Mouse (Mus musculus): ENCODE data around the gene Fbn1. TPM values are rescaled to one million over a fixed set of nuclear protein-coding genes. Genes with fewer than 3 reads are reported as not detected.
"Not testable (repeated sequence)": the region's sequence is repeated elsewhere in the genome, so short reads cannot be mapped to it uniquely, and the experiment has no call there.

Gene Fbn1
- polyA plus RNA-seq, 1 experiment from 2014 or later: 18.6 TPM

DNA sequence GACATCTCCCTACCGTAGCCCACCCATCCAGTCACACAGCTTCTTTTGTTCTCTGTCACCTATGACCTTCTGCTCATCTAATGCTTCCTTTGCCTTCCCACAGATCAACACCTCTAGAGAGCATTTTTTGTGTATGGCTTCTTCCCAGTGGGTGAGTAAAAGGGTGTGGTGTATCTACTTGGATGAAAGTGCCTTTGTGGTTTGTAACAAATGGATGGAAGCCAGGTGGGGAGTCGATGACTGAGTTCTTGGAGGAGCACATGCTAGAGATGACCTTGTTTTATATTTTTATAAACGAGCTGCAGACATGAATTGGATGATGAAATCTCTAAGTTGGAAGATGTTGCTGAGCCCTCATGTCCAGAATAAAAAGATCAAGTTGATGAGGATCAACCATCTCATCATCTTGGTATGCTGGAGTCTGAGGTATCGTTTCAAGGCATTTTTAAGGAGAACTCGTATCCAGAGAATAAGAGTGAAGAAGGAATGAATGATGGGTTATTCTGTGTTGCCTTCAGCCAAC lies 213.8 kb downstream of the Fbn1 start:
- H3K27ac ChIP-seq: no peak overlapping the region
- no peaks in the 10 kb centered on the region for H3K27me3 ChIP-seq
- H3K4me1 ChIP-seq: peaks cover 12% of the 10 kb centered on the region
- H3K36me3 ChIP-seq: no peaks in the 10 kb centered on the region
- 87% methylated on average over 5 of the region's 5 CpGs for WGBS
- no peak overlapping the region for H3K4me2 ChIP-seq (replicated peaks)
- H3K4me3 ChIP-seq: no peak overlapping the region
- no peak overlapping the region for H3K9ac ChIP-seq
- no peak for ATAC-seq (ENCODE audit: low FRiP score, low read depth)
- H3K9me3 ChIP-seq: no peaks in the 10 kb centered on the region

DNA sequence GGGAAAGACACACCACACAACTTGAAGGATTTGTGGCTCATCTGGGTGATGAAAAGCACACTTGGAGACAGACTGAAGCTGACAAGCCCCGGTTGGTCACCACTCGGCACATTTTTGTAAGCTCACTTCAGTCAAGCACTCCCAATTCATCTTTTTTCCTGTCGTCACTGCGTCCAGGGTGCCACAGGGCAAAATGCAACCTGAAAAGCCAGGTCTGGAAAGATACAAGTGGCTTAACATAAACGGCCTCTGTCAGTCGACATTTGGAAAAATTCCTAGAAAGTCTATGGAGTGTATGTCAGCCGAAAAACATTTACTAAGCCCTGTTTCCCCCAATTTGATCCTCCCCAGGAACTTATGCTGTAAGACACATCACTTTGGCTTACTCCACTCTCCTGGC lies 215.2 kb downstream of the Fbn1 start:
- no peaks in the 10 kb centered on the region for H3K36me3 ChIP-seq
- H3K4me2 ChIP-seq (replicated peaks): no peak overlapping the region
- H3K4me3 ChIP-seq: no peak overlapping the region
- peaks cover 12% of the 10 kb centered on the region for H3K4me1 ChIP-seq
- no peak overlapping the region for H3K27ac ChIP-seq
- H3K27me3 ChIP-seq: no peaks in the 10 kb centered on the region
- no peak for ATAC-seq (ENCODE audit: low FRiP score, low read depth)
- H3K9me3 ChIP-seq: no peaks in the 10 kb centered on the region
- 64% methylated on average over 7 of the region's 7 CpGs for WGBS
- H3K9ac ChIP-seq: no peak overlapping the region

GRCm38 (mm10) chr2:125291101-125291500 lies 216.7 kb downstream of the Fbn1 start:
- peaks cover 12% of the 10 kb centered on the region for H3K4me1 ChIP-seq
- H3K36me3 ChIP-seq: no peaks in the 10 kb centered on the region
- peaks cover 6% of the 10 kb centered on the region; the same call in 1 of the 2 replicates for H3K27me3 ChIP-seq
- 88% methylated on average over 1 of the region's 1 CpGs for WGBS
- no peak overlapping the region for H3K4me2 ChIP-seq (replicated peaks)
- H3K27ac ChIP-seq: no peak overlapping the region
- no peak for ATAC-seq (ENCODE audit: low FRiP score, low read depth)
- no peak overlapping the region for H3K9ac ChIP-seq
- H3K9me3 ChIP-seq: no peaks in the 10 kb centered on the region
- no peak overlapping the region for H3K4me3 ChIP-seq

DNA sequence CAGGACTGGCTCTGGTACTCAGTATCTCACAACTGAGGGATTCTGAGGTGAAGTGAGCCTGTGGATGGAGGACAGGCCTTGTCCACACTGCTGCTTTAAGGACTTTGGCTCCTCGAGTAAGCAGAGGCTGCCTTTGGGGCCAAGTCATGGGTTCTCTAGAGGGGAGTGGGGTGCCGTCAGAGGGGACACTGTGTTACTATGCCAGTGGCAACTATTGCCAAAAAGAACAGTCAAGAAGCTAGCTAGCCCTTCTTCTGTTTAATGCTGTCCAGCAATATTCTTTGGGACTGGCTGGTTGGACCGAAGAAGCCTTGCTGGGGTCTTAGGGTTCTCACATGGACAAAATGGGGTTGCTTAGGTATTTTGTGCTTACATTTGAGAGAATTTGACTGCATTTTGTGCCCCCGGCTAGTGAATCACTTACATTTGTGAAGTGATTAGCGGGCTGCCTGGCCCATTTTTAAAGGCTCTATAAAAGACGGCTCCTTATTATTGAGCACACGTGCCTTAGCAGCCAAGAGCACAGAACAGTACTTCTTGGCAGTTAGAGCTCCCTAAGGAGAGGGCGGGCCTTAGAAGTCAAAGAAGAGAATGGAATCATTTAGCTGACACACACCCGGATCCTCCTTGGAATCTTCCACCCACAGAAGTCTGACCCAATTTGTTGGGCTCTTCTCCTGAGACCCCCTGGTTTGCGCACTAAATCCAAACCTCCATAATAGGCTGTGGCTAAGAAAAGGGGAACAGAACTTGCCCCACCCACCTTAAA lies 217.4 kb downstream of the Fbn1 start:
- Histone ChIP-seq H3K36me3 (no peaks in the 10 kb centered on the region), H3K4me2 (replicated peaks) (no peak overlapping the region), H3K9me3 (no peaks in the 10 kb centered on the region), H3K4me1 (peaks cover 12% of the 10 kb centered on the region), H3K27me3 (peaks cover 6% of the 10 kb centered on the region; the same call in 1 of the 2 replicates), H3K4me3 (no peak overlapping the region), H3K27ac (peak overlapping the region; percentile 10; the same call in 1 of the 2 replicates), H3K9ac (no peak overlapping the region)
- 45% methylated on average over 10 of the region's 10 CpGs for WGBS
- ATAC-seq (ENCODE audit: low FRiP score, low read depth): peak; percentile 82

GRCm38 (mm10) chr2:125285777-125286176 lies 222.0 kb downstream of the Fbn1 start:
- Histone ChIP-seq H3K9me3 (no peaks in the 10 kb centered on the region), H3K9ac (no peak overlapping the region), H3K4me1 (peaks cover 15% of the 10 kb centered on the region), H3K27ac (no peak overlapping the region), H3K4me3 (no peak overlapping the region), H3K27me3 (peaks cover 10% of the 10 kb centered on the region), H3K36me3 (no peaks in the 10 kb centered on the region), H3K4me2 (replicated peaks) (no peak overlapping the region)
- no peak for ATAC-seq (ENCODE audit: low FRiP score, low read depth)
- 86% methylated on average over 4 of the region's 4 CpGs for WGBS

DNA sequence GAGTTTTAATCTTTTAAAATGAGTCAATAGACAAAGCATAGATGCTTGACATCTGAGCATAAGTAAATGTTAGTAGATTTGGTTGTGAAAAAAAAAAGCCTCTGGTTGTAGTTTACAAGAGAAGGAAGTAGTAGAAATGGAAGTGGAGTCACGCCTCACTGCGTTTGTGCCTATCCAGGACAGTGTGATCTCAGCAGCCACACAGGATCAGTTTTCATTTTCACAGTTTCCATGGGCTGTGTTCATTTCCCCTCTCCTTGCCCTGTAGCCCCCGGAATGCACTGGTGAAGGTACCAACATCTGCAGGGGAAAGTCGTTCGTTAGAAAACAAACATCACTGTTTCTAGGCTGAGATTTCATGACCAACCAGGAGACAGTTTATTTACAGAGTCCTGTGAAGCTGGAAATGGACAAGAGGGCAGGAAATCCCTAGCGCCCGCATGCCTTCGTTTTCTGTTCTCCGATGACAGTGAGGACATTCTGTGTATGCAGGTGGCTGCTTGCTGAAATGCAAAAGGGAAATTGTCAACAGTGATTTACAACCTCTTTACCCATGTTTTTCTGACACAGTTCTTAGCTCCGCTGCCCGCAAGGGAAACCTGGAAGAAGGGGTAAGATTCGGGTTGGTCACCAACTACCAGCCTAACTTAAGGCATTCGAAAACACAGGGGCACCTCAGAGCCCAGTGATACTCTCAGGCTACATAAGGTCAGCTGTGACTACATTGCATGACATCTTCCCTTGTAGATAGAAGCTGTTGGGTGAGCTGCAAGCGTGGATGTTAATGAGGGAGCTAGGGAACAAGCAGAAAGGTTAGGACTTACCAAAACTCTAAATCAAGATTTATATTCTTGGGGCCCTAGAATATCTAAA lies 225.2 kb downstream of the Fbn1 start:
- H3K4me3 ChIP-seq: no peak overlapping the region
- H3K27me3 ChIP-seq: peaks cover 10% of the 10 kb centered on the region
- H3K27ac ChIP-seq: no peak overlapping the region
- H3K4me2 ChIP-seq (replicated peaks): peak overlapping the region; percentile 30
- no peak for ATAC-seq (ENCODE audit: low FRiP score, low read depth)
- H3K4me1 ChIP-seq: 0 out of 2 replicates have a peak, but pooled peaks cover 7% of the 10 kb centered on the region
- no peak overlapping the region for H3K9ac ChIP-seq
- no peaks in the 10 kb centered on the region for H3K36me3 ChIP-seq
- WGBS: 46% methylated on average over 14 of the region's 14 CpGs
- no peaks in the 10 kb centered on the region for H3K9me3 ChIP-seq

DNA sequence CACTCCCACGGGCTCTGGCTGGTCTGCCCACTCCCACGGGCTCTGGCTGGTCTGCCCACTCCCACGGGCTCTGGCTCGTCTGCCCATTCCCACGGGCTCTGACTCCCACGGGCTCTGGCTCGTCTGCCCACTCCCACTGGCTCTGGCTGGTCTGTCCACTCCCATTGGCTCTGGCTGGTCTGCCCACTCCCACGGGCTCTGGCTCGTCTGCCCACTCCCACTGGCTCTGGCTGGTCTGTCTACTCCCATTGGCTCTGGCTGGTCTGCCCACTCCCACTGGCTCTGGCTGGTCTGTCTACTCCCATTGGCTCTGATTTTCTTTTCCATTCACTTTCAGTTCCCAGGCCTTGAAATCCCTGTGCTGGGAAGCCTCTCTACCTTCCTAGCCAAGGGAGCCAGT lies 227.8 kb downstream of the Fbn1 start:
- not testable (repeated sequence) for H3K9me3 ChIP-seq; H3K9ac ChIP-seq; H3K27me3 ChIP-seq; H3K4me3 ChIP-seq; H3K4me2 ChIP-seq (replicated peaks); ATAC-seq (ENCODE audit: low FRiP score, low read depth); H3K27ac ChIP-seq; H3K36me3 ChIP-seq
- WGBS: 76% methylated on average over 9 of the region's 9 CpGs
- H3K4me1 ChIP-seq: 0 out of 2 replicates have a peak, but pooled peaks cover 11% of the 10 kb centered on the region

DNA sequence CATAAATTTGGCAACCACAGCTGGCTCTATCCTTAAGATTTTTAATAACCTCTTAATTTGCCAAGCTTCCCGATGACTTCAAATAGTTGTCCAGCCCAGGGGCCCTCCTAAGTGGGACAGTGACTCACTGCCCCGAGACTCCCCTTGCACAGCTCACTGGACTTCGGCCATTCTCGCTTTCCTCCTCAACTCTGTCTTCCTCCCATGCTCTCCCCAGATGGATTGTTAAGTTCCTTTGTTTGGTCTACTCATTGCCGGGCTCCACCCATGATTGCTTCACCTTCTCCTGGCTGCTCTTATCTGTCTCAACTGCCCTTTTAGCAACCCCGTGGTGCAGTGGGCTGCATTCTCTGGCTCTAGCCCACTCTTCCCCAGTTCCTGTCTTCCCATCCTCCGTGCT lies 229.3 kb downstream of the Fbn1 start:
- 74% methylated on average over 7 of the region's 7 CpGs for WGBS
- Histone ChIP-seq H3K9ac (no peak overlapping the region), H3K27me3 (no peaks in the 10 kb centered on the region), H3K4me3 (no peak overlapping the region), H3K36me3 (no peaks in the 10 kb centered on the region), H3K4me1 (0 out of 2 replicates have a peak, but pooled peaks cover 11% of the 10 kb centered on the region), H3K27ac (no peak overlapping the region), H3K4me2 (replicated peaks) (no peak overlapping the region), H3K9me3 (no peaks in the 10 kb centered on the region)
- ATAC-seq (ENCODE audit: low FRiP score, low read depth): no peak

DNA sequence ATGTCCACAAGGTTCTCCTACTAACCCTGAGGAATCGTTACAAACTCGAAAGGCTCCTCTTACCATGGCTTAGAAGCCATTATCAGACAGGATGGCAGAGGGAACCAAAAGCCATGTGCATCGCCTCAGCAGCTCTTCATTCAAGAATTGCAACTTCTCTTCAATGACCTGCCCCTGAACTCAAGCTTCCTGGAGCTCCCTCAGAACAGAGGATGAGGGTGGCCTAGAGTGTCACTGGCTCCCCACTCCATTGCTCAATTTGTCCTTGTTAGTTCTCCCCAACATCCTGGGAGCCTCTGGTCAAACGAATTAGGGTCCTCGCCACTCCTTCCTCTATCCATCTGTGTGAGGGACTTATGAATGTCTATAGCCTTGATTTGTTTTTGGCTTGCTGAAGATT lies 231.1 kb downstream of the Fbn1 start:
- H3K9ac ChIP-seq: no peak overlapping the region
- no peak for ATAC-seq (ENCODE audit: low FRiP score, low read depth)

DNA sequence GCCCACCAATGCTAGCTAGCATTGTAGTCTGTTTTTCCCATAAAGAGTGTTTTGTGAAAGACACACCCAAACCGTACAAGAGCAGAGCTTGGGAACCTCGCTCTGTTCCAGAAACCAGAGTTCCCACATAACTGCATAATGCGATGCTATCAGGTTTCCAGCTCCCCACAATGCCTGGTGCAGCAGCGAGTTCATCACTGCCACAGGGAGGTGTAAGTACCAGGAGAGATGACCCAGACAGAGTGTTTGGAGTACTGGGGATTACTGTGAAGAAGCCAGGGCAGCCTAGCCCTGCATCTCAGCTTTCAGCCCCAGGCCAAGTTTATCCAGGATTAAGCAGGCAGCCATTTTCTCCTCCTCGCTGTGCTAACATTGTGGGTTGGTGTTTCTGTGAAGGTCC lies 232.2 kb downstream of the Fbn1 start:
- 0 out of 2 replicates have a peak overlapping the region, but pooled peaks have one; percentile 8 for H3K9ac ChIP-seq
- H3K27ac ChIP-seq: no peak overlapping the region
- 0 out of 2 replicates have a peak, but pooled peaks cover 5% of the 10 kb centered on the region for H3K4me1 ChIP-seq
- no peak overlapping the region for H3K4me2 ChIP-seq (replicated peaks)
- no peaks in the 10 kb centered on the region for H3K9me3 ChIP-seq
- 30% methylated on average over 5 of the region's 5 CpGs for WGBS
- no peak overlapping the region for H3K4me3 ChIP-seq
- no peaks in the 10 kb centered on the region for H3K27me3 ChIP-seq
- ATAC-seq (ENCODE audit: low FRiP score, low read depth): peak; percentile 67
- H3K36me3 ChIP-seq: no peaks in the 10 kb centered on the region

More for the DNA sequence above, 231.1 kb downstream of the Fbn1 start:
- WGBS: 81% methylated on average over 5 of the region's 5 CpGs
- no peak overlapping the region for H3K4me3 ChIP-seq
- H3K27me3 ChIP-seq: no peaks in the 10 kb centered on the region
- H3K4me2 ChIP-seq (replicated peaks): no peak overlapping the region
- H3K27ac ChIP-seq: no peak overlapping the region
- H3K36me3 ChIP-seq: no peaks in the 10 kb centered on the region
- H3K9me3 ChIP-seq: no peaks in the 10 kb centered on the region
- 0 out of 2 replicates have a peak, but pooled peaks cover 5% of the 10 kb centered on the region for H3K4me1 ChIP-seq

GRCm38 (mm10) chr2:125268876-125269275 lies 238.9 kb downstream of the Fbn1 start:
- Histone ChIP-seq H3K4me1 (0 out of 2 replicates have a peak, but pooled peaks cover 6% of the 10 kb centered on the region), H3K9ac (no peak overlapping the region), H3K4me2 (replicated peaks) (no peak overlapping the region), H3K27ac (no peak overlapping the region), H3K27me3 (no peaks in the 10 kb centered on the region), H3K9me3 (no peaks in the 10 kb centered on the region), H3K4me3 (no peak overlapping the region), H3K36me3 (no peaks in the 10 kb centered on the region)
- whole genome bisulfite sequencing: 74% methylated on average over 1 of the region's 1 CpGs
- no peak for ATAC-seq (ENCODE audit: low FRiP score, low read depth)

GRCm38 (mm10) chr2:125263753-125264152 lies 244.0 kb downstream of the Fbn1 start:
- Histone ChIP-seq H3K4me1 (0 out of 2 replicates have a peak, but pooled peaks cover 9% of the 10 kb centered on the region), H3K27ac (no peak overlapping the region), H3K4me3 (no peak overlapping the region), H3K27me3 (no peaks in the 10 kb centered on the region), H3K4me2 (replicated peaks) (no peak overlapping the region), H3K36me3 (peaks cover 3% of the 10 kb centered on the region), H3K9ac (no peak overlapping the region), H3K9me3 (no peaks in the 10 kb centered on the region)
- WGBS: 8% methylated on average over 9 of the region's 9 CpGs
- no peak for ATAC-seq (ENCODE audit: low FRiP score, low read depth)

Data from limb, embryonic 13.5 days (tissue).